Mouse (Mus musculus): ENCODE data around the gene Tmprss11c.

- no peak for TF ChIP-seq GATA1 (IDR thresholded peaks at IDR 0.05; ENCODE audit: borderline replicate concordance, low read length)
- no peak for TF ChIP-seq FLI1 (IDR thresholded peaks at IDR 0.05; ENCODE audit: low read length)
Observed at GRCm38 (mm10) chr5:86244275-86244674, 44.8 kb downstream of the Tmprss11c start.

All from megakaryocyte, embryonic 14.5 days (primary cell).